Mouse (Mus musculus): ENCODE results near the gene Gm5416. TPM values are rescaled to one million over a fixed set of nuclear protein-coding genes. Genes with fewer than 3 reads are reported as not detected.
"Not testable (repeated sequence)": the region's sequence is repeated elsewhere in the genome, so short reads cannot be mapped to it uniquely, and the experiment has no call there.

Gm5416 gene
- total RNA-seq (2021) = not detected

- DNase-seq = no peak
Measured at GRCm38 (mm10) chr16:36209967-36210453, at the start of gene Gm5416. TSS of gene Gm5416 (plus strand) at chr16:36210403.

GRCm38 (mm10) chr16:36167841-36168240 is 42.4 kb upstream of the Gm5416 start:
- not testable (repeated sequence) for DNase-seq

GRCm38 (mm10) chr16:36176108-36176507 is 34.1 kb upstream of the Gm5416 start:
- DNase-seq = no peak

GRCm38 (mm10) chr16:36179910-36180309 is 30.3 kb upstream of the Gm5416 start:
- no peak for DNase-seq

- not testable (repeated sequence) for DNase-seq
Measured at GRCm38 (mm10) chr16:36183912-36184311, 26.3 kb upstream of the Gm5416 start, which contains the start of gene Gm5483. TSS of gene Gm5483 (plus strand) at chr16:36184212.

GRCm38 (mm10) chr16:36199226-36199625 is 11.0 kb upstream of the Gm5416 start:
- DNase-seq = no peak

GRCm38 (mm10) chr16:36203846-36204245 is 6.4 kb upstream of the Gm5416 start:
- no peak for DNase-seq

GRCm38 (mm10) chr16:36205684-36206083 is 4.5 kb upstream of the Gm5416 start:
- not testable (repeated sequence) for DNase-seq

GRCm38 (mm10) chr16:36221168-36221567 is 11.0 kb downstream of the Gm5416 start, which contains the start of gene 2010005H15Rik:
TSS of gene 2010005H15Rik (plus strand) at chr16:36221468.
- DNase-seq = not testable (repeated sequence)

GRCm38 (mm10) chr16:36260585-36260984 is 50.4 kb downstream of the Gm5416 start:
- DNase-seq = not testable (repeated sequence)

Other genes with a start within 250 kb of the Gm5416 start
- gene Kpna1, start 231.7 kb upstream of the Gm5416 start, total RNA-seq (2021) = 100 to 1,000 TPM; 105 to 108 TPM
- gene Wdr5b, start 169.2 kb upstream of the Gm5416 start, total RNA-seq (2021) = 1 to 10 TPM; 5.9 to 6.1 TPM
- 100 to 1,000 TPM; 229 to 235 TPM for gene Fam162a, start 138.8 kb upstream of the Gm5416 start, total RNA-seq (2021)
- gene Ccdc58, start 138.7 kb upstream of the Gm5416 start, total RNA-seq (2021) = 10 to 100 TPM; 57.1 to 59.1 TPM
- not detected for gene Csta1, start 79.2 kb upstream of the Gm5416 start, total RNA-seq (2021)
- 1 to 10 TPM; 1.8 to 2.4 TPM for gene Stfa2l1, start 53.6 kb upstream of the Gm5416 start, total RNA-seq (2021)
- 1 to 10 TPM; 2.6 to 3.8 TPM for gene Gm5483, start 26.2 kb upstream of the Gm5416 start, total RNA-seq (2021)
- 1 to 10 TPM in 1 of 2 experiments, not detected in 1; 1.1 TPM for gene 2010005H15Rik, start 11.1 kb downstream of the Gm5416 start, total RNA-seq (2021)
- gene Stfa1, start 66.5 kb downstream of the Gm5416 start, total RNA-seq (2021) = 1 to 10 TPM; 3.5 to 6.2 TPM
- gene BC117090, start 123.9 kb downstream of the Gm5416 start, total RNA-seq (2021) = not detected
- gene BC100530, start 157.3 kb downstream of the Gm5416 start, total RNA-seq (2021) = 1 to 10 TPM; 2.6 to 3.1 TPM
- 1 to 10 TPM; 2.6 to 3.0 TPM for gene Stfa2, start 198.1 kb downstream of the Gm5416 start, total RNA-seq (2021)
- gene Stfa3, start 245.0 kb downstream of the Gm5416 start, total RNA-seq (2021) = 1 to 10 TPM in 1 of 2 experiments, not detected in 1; 1.8 TPM